Mouse (Mus musculus): ENCODE data around the gene Mfsd4b5. TPM values are rescaled to one million over a fixed set of nuclear protein-coding genes. Genes with fewer than 3 reads are reported as not detected.

Mfsd4b5 gene
- 1 to 10 TPM; 1.8 to 2.1 TPM for total RNA-seq (2023)

DNA sequence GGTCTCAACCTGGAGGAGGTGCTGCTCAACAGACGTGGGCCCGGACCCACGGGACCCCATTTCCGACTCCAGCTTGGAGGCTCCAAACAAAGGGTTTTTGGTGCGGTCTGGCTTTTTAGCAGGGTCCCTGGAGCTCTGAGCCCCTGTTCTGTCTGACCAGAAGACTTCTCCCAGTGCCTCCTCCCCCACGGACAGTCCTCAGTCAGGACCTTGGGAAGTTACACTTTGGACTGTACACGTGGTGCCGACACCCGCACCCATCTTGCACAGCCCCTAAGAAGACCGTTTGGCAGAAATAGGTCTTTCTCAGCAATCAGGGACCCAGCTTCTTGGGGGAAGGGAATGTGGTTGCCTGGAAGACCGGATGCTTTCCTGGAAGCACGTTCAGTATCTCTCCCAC is at the start of gene Mfsd4b5:
TSS of gene Mfsd4b5 (minus strand) at position 181 of the 400 bp plus-strand sequence.

DNA sequence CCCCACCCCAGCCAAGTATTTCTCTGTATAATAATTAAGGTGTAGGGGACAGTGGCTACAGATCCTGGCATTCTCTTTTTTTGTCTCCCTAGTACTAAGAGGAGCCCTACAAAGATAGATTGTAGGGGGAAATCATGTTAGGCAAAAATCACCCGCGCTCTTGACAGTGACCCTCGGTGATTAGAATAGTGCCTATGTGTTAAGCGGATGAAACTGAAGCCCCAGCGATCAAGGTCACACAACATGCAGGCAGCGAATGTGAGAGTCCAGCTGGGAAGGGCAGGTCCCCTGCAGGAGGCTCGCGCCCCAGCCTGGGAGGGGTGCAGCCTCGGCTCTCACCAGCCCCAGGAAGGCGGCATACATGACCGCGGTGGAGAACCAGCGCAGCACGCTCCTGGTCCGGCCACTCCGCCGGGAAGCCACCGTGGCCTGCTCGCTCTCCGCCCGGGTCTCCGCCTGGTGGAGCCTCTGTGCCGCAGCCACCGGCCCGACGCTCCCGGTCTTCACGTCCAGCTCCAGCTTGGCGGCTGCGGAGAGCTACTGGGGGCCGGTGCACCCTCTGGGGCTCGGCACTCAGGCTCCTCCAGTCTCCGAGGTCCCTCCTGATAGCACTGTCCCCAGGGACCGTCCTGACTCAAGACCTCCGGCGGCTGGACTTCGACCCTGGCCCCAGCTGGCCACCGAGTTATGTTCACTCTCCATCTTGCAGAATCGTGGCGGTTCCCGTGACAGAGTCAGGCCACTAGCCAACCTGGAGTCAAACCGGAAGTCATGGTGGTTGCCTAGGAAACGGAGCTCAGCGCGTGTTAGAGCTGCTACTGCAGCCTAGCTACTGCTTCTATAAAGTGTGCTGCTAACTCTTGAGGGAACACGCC is 38.3 kb upstream of the Mfsd4b5 start, which contains the start of gene Mfsd4b1:
TSS of gene Mfsd4b1 (minus strand) at position 715 of the 875 bp plus-strand sequence.

DNA sequence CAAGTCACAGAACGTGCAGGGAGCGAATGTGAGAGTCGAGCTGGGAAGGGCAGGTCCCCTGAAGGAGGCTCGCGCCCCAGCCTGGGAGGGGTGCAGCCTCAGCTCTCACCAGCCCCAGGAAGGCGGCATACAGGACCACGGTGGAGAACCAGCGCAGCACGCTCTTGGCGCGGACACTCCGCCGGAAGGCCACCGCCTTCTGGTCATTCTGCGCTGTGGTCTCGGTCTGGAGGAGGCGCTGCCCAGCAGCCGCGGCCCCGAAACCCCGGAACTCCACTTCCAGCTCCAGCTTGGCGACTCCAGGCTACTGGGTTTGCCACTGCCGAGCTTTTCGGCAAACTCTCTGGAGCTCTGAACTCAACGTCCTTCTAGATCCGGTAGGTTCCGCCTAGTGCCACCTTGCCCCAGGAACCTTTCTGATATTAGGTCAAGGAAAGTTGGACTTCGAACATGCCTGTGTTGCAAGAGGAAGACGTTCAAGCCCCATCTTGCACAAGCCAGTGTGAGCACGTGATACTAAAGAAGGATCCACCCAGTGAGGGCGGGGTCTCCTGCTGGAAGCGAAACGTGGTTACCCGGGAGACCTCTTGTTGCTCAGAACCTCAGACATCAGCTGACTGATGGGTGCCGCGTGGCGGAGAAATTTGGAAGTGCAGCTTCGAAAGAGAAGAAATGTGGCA is 26.5 kb downstream of the Mfsd4b5 start, which contains the start of gene Mfsd4b3:
TSS of gene Mfsd4b3 (minus strand) at position 393 of the 680 bp plus-strand sequence.

DNA sequence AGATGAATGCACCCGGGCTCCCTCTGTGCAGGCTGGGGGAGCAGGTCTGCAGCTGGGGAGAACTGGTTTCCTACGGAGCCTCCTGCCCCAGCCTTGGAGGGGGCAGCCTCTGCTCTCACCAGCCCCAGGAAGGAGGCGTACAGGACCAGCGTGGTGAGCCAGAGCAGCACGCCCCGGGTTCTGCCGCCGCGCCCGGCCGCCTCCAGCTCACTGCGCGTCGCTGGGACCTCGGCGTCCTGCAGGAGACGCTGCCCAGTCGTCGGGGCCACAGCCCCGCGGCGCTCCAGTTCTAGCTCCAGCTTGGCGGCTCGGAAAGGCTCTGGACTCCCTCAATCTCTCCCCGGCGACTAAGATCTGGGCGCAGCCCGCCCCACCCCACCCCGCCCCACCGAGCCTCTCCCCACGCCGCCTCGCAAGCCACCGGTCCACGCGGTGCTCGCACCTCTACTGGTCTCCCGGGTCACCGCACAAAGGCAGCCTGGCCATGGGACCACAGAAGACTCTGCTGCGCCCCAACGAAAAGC is 59.8 kb downstream of the Mfsd4b5 start, which contains the start of gene Mfsd4b2:
TSS of gene Mfsd4b2 (minus strand) at position 308 of the 524 bp plus-strand sequence.

Other genes with a start within 250 kb of the Mfsd4b5 start
- gene Mfsd4b4, start 87.4 kb downstream of the Mfsd4b5 start, total RNA-seq (2023): 1 to 10 TPM; 1.8 TPM
- gene Mfsd4b2, start 59.7 kb downstream of the Mfsd4b5 start, total RNA-seq (2023): under 1 TPM in 1 of 2 experiments, not detected in 1; 0.24 TPM
- gene Mfsd4b3, start 26.5 kb downstream of the Mfsd4b5 start, total RNA-seq (2023): 1 to 10 TPM; 1.4 to 3.2 TPM
- gene Mfsd4b1, start 38.6 kb upstream of the Mfsd4b5 start, total RNA-seq (2023): not detected
- gene Slc16a10, start 155.6 kb upstream of the Mfsd4b5 start, total RNA-seq (2023): 10 to 100 TPM; 26.1 to 35.7 TPM

All from neutrophil, adult 83 days (primary cell).